Mouse (Mus musculus): ENCODE measurements around the gene Saa2.

GRCm38 (mm10) chr7:46718591-46719270, 32.9 kb upstream of the Saa2 start:
- TF ChIP-seq CTCF (conservative IDR thresholded peaks at IDR 0.05 in 1 of 2, IDR thresholded peaks at IDR 0.05 in 1 of 2; ENCODE audit: low read depth in 2 of 2, low read length in 2 of 2) (no peak), IRF4 (IDR thresholded peaks at IDR 0.05; ENCODE audit: low read depth, low read length) (no peak), MAZ (IDR thresholded peaks at IDR 0.05; ENCODE audit: low read depth, low read length) (no peak), CHD2 (IDR thresholded peaks at IDR 0.05; ENCODE audit: low read length) (no peak), RAD21 (IDR thresholded peaks at IDR 0.05; ENCODE audit: low read depth, low read length) (no peak), ZNF384 (IDR thresholded peaks at IDR 0.05; ENCODE audit: low read depth, low read length) (no peak), ZKSCAN1 (IDR thresholded peaks at IDR 0.05; ENCODE audit: borderline replicate concordance, low read depth, low read length) (no peak), ZC3H11A (IDR thresholded peaks at IDR 0.05; ENCODE audit: low read depth, low read length) (no peak), SMC3 (IDR thresholded peaks at IDR 0.05; ENCODE audit: low read depth, low read length) (no peak), USF2 (conservative IDR thresholded peaks at IDR 0.05; ENCODE audit: low read depth, low read length) (no peak), POLR2A (IDR thresholded peaks at IDR 0.05; ENCODE audit: low read depth, low read length) (no peak), EP300 (IDR thresholded peaks at IDR 0.05; ENCODE audit: low read length) (no peak), CHD1 (IDR thresholded peaks at IDR 0.05; ENCODE audit: low read depth, low read length) (no peak), MAX (IDR thresholded peaks at IDR 0.05; ENCODE audit: low read length) (no peak)

Data from CH12.LX (cell line).